Mouse (Mus musculus): ENCODE data around the gene Crebzf.

Gene Crebzf

GRCm38 (mm10) chr7:90476313-90477245, 34.0 kb downstream of the Crebzf start, which contains the start of gene Dlg2:
TSS of gene Dlg2 (plus strand) at chr7:90476672.
- DNase-seq (ENCODE audit: low read depth) = no peak

GRCm38 (mm10) chr7:90482607-90483006, 40.1 kb downstream of the Crebzf start:
- no peak for DNase-seq (ENCODE audit: low read depth)

Data from fibroblast of lung, adult 2 months (primary cell).